Mouse (Mus musculus): Measurements from ENCODE around the gene A630076J17Rik.

The A630076J17Rik gene

DNA sequence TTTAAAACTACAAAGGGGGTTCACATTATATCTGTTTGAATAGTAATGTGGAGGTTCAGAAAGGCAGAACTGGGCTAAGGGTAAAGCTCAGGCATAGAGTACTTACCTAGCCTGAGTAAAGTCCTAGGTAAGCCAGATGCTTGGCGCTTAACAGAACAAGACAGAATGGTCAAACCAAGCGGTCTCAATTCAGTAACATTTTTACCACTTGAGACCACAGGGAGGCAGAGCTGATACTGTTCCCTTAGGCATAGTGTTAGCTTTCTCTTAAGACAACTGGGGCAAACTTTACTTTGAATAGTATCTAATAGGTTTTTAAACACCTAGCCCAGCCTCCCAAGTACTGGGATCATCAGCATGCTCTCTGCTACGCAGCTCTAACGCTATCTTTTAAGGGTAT, 45.6 kb downstream of the A630076J17Rik start:
- DNase-seq (ENCODE audit: low spot score in 2 of 2) = no peak

GRCm38 (mm10) chr3:107276626-107277025, 46.2 kb downstream of the A630076J17Rik start:
- no peak for DNase-seq (ENCODE audit: low spot score in 2 of 2)

DNA sequence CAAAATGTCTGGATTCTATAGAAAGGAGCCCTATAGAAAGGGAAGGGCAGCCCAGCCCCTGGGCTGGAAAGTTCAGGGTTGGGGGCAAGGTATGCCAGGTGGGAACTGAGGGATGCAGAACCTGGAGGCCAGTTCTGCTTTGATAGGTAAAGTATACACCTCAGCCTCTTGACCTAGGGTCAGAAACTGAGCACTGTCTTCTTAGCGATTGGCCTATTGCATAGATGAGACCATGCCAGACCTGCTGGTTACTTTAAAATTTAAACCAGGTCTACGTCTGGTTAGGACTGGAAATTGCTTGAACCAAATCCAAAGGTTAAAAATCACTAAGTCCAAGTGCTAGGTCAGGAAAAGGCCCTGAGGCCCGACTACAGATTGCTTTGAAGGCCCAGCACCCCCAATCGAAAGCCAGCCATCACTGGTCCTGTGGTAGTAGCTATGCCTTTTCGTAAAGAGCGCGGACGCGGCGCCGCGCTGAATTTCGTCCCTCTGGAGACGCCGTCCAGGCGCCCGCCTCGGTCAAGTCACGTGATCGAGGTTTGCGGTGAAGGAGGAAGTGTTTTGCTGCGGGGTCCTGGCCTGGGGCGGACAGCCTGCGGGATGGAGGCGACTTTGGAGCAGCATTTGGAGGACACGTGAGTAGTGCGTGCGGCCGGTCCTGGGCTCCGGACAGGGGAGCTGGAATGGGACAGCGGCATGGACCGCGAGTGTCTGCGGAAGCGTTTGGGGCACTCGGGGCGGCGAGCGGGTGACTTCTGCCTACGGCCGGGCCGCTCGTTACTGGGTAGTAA, 48.3 kb downstream of the A630076J17Rik start, which contains the start of gene Lamtor5:
Gene Lamtor5, plus strand, starts transcription at position 380 of the 791 bp plus-strand sequence.
- peak; percentile 86 to 91 for DNase-seq (ENCODE audit: low spot score in 2 of 2)
